Mouse (Mus musculus): ENCODE measurements at regions not wholly inside any gene's neighbourhood (a gene's known extent, or its start where the extent isn't known, plus 50 kb on each side); places are given as distances from the start of the nearest gene placed in this dataset.
"Not testable (repeated sequence)": the region's sequence is repeated elsewhere in the genome, so short reads cannot be mapped to it uniquely, and the experiment has no call there.

GRCm38 (mm10) chr15:93189266-93189855 is 85.6 kb downstream of the Gxylt1 start:
- DNase-seq = no peak

- no peak for DNase-seq
These were observed 98.8 kb downstream of the Gxylt1 start for GRCm38 (mm10) chr15:93176221-93176620.

GRCm38 (mm10) chr15:93168784-93169183 is 106.2 kb downstream of the Gxylt1 start:
- DNase-seq = no peak

GRCm38 (mm10) chr15:93167451-93167850 is 107.5 kb downstream of the Gxylt1 start:
- DNase-seq = no peak

- no peak for DNase-seq
These were observed 112.8 kb downstream of the Gxylt1 start for GRCm38 (mm10) chr15:93161924-93162910.

GRCm38 (mm10) chr15:93161329-93161728 is 113.7 kb downstream of the Gxylt1 start:
- no peak for DNase-seq

- DNase-seq = no peak
These were observed 119.2 kb downstream of the Gxylt1 start for GRCm38 (mm10) chr15:93155756-93156155.

- no peak for DNase-seq
These were observed 121.0 kb downstream of the Gxylt1 start for GRCm38 (mm10) chr15:93154022-93154421.

- DNase-seq = no peak
These were observed 130.1 kb downstream of the Gxylt1 start for GRCm38 (mm10) chr15:93144899-93145298.

- DNase-seq = no peak
These were observed 130.7 kb downstream of the Gxylt1 start for GRCm38 (mm10) chr15:93144264-93144663.

GRCm38 (mm10) chr15:93133379-93133778 is 141.6 kb downstream of the Gxylt1 start:
- DNase-seq = no peak

- DNase-seq = no peak
These were observed 143.9 kb downstream of the Gxylt1 start for GRCm38 (mm10) chr15:93131056-93131455.

GRCm38 (mm10) chr15:93125261-93125660 is 149.7 kb downstream of the Gxylt1 start:
- no peak for DNase-seq

GRCm38 (mm10) chr15:93121156-93121555 is 153.8 kb downstream of the Gxylt1 start:
- DNase-seq = no peak

- not testable (repeated sequence) for DNase-seq
These were observed 157.2 kb downstream of the Gxylt1 start for GRCm38 (mm10) chr15:93117806-93118205.

GRCm38 (mm10) chr15:93115674-93116102 is 159.3 kb downstream of the Gxylt1 start:
- DNase-seq = peak; percentile 1

GRCm38 (mm10) chr15:93104936-93105335 is 170.0 kb downstream of the Gxylt1 start:
- DNase-seq = no peak

GRCm38 (mm10) chr15:93103426-93103825 is 171.6 kb downstream of the Gxylt1 start:
- DNase-seq = no peak

GRCm38 (mm10) chr15:93101881-93102280 is 173.1 kb downstream of the Gxylt1 start:
- no peak for DNase-seq

GRCm38 (mm10) chr15:93100837-93101236 is 174.1 kb downstream of the Gxylt1 start:
- DNase-seq = no peak

GRCm38 (mm10) chr15:93099840-93100239 is 175.1 kb downstream of the Gxylt1 start:
- no peak for DNase-seq

GRCm38 (mm10) chr15:93096335-93096734 is 178.6 kb downstream of the Gxylt1 start:
- no peak for DNase-seq

GRCm38 (mm10) chr15:93095224-93095623 is 179.8 kb downstream of the Gxylt1 start:
- DNase-seq = no peak
